Mouse (Mus musculus) heart, adult 11 months (tissue): Measurements from ENCODE around the gene Lyrm9.

Source experiments
- DNase-seq: peaks from one replicate; pipeline ENCODE4 v3.0.0; 2022

Lyrm9 gene

DNA sequence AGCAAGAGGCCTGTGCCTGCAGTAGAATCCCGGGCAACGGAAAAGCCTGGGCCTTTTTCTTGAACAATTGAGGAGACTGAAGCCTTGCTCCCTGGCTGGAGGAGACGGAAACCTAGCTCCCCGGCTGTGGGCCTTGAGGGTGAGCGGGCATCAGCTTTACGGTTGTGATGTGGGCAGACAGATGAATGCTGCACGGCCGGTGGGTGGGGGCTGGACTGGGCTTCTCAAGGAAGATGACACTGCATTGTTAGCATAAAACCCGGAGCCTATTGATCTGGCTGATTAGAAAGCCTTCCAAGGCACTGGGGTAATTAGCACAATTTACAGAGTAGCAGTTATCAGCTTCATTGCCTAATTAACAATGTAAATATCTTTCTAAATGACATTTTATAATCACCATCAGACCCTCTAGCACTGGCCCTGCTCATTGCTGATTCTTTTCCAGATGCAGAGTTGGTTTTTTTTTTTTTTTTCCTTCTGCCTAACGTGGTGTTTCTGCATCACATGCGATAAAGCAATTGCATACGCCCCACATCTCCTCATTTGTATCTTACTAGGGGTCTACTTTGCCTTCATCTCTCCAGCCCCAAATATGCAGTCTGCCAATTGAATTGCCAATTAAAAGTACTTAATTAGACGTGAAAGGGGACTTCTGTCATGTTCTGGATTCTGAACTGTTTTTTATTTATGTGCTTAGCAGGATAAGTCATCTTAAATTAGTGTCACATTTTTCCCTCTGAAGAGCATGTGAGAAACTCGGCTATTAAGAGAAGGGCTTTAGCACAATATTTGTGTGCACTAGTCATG lies 10.2 kb upstream of the Lyrm9 start:
- no peak for DNase-seq

DNA sequence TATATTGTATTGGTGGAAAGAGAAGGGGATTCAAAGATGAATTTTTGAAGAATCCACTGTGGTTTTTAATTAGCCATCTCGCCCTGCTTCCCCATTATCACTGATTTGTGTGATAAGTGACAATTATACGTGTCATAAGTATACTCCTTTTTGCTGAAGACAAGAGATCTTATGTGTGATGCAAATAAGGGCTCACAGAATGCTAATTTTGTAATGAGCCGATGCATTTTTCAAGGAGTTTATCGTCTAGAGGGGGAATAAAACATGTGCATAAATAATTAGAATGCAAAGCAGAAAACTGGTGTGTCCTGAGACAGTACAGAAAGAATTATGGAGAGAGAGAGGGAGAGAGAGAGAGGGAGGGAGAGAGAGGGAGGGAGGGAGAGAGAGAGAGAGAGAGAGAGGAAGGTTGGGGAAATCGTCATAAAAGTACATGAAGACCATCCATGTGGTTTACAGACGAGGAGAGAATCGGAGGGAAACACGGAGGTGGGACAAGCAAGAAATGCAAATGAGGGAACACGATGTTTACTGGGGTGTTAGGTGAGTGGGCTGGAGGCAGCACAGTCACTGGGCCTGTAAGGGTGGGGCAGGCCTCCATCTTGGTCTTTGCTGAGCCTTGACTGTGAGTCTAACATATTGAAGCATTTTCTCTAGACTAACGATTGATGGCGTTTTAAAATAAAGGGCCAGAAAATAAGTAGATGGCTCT lies 8.9 kb upstream of the Lyrm9 start:
- DNase-seq, result no peak

DNA sequence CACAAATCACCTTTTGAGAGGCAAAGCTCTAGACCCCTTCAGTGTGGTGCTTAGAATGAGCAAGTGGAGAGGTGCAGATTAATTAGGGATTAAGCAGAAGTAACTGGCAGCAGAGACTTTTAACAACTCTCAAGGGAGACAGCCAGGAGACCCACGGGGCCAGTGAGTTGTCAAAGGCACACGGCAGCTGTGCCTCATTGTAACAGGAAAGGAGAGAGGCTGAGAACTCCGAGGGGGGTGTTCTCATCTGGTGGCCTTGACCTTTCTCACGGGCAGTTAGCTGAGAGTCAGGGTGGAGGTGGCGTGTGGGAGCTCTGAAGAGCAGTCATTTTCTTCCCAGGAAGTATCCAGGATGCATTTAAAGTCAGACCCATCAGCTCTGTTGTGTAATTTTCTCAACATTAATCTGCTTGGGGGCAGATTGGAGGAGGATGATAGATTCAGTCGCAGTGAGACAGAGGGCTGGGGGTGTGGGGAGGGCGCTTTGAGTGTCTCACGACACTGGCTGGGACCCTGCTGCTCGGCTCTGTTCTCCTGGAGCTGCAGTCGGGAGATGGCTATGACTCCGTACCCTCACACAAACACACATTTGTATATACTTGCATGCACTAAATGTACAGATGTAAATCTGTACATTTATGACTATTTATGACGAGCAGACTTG lies 5.9 kb upstream of the Lyrm9 start:
- peak; percentile 80 for DNase-seq

DNA sequence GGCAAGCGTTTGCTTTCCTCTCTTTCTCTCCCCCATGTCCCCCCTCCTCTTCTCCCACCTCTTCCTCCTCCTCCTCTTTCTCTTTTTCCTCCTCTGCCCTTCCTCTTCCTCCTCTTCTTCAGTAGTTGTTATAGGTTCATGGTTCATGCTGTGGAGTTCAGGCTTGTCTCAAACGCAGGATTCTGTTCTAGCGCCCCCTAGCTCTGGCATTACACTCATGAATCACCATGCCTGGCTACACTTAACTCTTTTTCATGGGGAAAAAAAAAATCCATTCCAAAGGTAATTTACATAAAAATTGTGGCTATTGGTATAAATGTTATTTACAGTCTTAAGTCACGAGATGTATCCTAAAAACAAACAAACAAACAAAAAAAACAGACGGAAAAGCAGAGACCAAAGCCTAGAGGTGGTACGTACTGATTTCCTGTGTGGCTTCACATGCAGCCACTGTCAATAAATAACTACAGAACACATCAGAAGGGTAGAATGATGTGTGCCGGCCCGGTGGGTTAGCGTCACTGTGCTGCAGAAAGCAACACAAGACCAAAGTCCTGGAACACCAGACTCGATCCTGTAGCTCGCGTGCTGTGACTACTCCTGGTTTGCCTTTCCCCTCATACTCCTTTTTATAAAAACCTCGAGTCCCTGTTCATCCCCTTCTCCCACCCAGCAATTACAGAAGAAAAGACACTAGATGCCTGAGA lies 3.4 kb upstream of the Lyrm9 start:
- DNase-seq, result peak; percentile 83

DNA sequence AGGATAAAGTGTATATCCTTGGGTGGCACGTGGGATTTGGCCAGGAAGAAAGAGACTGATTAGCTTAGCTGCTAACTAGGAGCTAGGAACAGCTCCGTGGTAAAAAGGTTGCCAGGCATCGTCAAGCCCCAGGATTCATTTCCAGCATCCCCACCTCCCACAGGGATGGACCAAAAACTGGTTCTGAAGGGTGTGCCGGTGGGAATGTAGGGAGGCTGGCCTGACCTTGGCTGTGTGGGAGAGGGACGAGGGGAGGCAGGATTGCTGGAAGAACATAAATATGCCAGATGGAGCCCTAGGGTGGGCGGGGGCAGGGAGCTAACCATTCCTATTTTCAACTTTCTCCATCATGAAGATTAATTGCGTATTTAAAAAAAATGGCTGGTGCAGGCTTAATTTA lies 1.2 kb downstream of the Lyrm9 start:
- peak; percentile 89 for DNase-seq

DNA sequence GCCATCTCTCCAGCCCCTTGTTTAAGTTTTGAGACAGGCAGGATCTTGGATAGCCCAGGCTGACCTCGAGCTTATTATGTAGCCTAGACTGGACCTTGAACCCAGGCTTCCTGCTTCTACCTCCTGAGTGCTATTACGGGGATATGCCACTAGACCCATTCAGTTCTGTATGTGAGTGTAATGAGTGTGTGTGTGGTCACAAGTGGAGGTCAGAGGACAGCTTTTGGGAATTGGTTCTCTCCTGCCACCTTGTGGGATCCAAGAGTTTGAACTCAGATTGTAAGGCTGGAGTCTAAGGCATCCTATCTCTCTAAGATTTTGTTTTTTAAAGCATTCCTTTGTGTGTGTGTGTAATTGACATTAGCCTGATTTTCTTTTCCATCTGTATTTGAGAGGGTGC lies 2.0 kb downstream of the Lyrm9 start:
- no peak for DNase-seq

DNA sequence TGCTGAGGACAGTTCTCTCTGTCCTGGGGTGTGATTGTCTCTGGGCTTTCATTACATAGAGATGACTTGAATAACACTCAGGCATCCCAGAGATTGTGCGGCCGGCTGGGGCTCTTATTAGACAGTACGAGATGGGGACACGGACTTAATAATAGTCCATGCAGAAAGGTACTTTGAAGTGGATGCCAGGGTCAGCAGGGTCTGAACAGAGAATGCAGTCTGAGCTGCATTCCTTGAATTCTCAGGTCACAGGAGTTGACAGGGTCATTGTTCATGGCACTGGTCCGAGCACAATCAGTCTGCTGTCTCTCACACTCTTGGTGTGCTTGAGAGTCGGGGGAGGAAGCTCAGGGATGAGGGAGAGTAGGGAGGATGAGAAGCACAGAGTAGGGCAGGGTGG lies 3.0 kb downstream of the Lyrm9 start:
- no peak for DNase-seq

DNA sequence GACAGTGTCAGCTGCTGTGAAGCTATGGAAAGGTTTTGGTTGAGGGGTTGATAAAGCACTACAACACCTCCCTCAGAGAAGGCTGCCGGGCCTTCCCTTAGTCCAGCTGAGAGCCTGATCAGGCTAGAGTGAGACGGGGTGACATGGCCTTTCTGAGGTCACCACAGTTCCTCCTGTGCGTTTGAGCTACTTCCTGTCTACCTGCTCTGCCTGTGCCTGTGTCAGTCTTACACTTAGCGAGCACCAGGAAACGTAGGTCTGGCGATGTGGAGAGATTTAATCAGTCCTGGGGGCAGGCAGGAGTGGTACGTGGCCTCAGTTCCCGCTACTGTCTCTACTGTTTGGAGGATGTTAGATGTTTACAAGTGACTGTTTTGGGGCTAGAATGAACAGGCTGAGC lies 3.8 kb downstream of the Lyrm9 start:
- DNase-seq, result no peak

DNA sequence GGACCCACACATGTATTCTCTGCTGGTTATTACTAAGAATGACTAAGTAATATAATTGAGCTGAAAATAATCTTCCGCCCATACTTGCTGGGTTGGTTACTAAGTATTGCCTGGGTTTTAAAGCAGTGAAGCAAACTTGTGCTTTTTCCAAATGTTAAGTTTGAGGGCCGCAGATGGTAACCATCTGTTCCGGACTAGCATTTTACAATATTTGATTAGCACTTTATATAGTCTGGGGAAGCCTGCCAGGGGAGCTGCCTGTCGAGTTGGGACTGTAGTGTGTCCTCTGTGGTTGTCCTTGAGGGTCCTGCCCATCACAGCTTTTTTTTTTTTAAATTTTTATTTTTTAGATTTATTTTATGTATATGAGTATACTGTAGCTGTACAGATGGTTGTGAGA lies 5.3 kb downstream of the Lyrm9 start:
- DNase-seq, result no peak

DNA sequence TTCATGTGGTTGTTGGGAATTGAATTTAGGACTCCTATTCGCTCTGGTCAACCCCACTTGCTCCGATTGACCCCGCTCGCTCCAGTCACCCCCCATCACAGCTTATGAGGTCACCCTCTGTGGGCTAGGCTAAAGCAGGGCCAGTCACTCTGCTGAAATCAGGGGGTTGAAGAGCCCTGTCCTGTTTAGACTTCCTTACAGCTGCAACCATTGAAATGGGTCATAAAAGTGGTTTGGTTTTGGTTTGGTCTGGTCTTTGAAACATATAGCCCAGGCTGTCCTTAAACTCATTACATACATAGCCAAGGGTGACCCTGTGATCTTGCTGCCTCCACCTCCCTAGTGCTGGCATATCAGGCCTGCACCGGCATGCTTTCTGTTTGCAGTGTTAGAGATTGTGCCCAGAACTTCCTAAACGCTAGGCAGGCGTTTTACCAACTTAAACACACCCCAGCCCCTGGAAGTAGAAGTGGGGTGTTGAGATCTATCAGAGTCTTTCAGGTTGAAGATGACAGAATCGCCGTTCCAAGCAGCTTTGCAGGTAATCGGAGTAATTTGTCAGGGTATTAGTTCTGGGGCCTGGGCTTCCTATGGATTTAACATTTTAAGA lies 5.8 kb downstream of the Lyrm9 start:
- no peak for DNase-seq

DNA sequence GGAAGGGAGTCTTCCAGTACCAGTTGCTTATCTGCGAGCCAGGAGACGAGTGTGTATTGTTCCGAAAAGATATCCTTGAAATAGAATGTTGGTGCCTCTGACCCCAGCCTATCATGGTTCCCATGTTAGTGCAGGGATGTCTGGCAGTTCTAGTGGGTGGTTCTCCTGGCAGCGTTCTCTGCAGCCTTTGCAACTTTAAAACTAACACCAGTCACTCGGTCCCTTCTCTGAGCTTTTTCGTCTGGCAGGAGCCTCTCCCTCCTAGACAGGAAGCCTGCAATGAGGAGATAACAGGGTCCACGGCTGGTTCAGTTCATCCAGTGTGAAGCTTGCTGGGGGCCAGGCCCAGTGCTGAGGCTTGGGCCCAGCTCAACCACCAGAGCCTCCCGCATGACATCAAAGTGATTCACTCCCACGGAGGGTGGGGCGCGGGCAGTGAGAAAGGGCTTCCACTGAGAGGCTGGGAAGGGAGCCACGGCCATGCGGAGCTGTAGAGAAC lies 6.5 kb downstream of the Lyrm9 start:
- peak; percentile 99 for DNase-seq

DNA sequence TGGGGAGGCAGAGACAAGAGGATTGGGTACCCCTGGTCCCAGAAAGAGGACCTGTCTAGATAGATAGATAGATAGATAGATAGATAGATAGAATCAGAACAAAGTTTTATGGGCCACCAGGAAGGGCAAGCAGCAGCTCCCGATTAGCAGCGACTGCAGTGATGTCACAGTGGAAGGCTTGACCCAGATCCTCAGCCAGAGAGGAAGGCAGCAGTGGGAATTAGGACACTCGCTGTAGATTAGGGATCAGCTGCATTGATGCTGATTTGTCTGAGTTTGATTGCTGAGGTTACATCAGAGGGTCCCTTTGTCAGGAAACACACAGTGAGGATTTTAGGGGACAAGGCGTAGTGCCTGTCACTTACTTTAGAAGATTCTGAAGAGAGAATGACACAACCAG lies 10.1 kb downstream of the Lyrm9 start:
- no peak for DNase-seq

DNA sequence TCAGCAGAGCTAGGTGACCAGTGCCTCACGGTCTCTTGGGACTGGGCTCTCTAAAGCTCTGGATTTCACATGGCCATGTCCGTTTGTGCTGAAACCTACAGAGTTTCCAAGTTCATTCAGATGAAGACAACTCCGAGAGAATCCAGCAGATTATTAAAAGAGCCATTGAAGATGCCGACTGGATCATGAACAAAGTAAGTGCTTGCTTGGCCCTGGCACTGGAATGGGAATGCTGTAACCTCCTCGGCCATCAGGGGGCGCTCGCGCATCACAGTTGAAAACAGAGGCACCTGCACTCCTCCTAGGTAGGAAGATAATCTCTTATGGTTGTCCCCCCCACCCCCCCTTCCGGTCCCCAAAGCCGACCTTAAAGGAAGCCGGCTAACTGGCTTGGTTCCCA lies 11.6 kb downstream of the Lyrm9 start:
- DNase-seq, result no peak

DNA sequence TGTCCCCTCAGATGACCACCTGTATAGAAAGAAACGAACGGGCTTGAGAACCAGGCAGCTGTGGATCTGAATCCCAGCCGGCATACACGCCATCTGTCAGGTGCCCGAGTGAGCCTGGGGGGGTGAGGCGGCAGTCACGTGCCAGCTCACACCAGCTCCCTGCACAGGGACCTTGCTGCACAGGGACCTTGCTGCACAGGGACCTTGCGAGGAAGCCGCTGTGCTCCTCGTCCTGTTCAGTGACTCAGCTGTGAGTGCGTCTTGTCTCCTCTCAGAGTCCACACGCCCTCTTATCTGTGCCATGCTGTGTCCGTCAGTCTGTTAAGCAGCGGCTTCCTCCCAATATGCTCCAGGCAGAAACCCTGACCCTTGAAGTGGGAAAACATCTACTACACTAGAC lies 13.1 kb downstream of the Lyrm9 start:
- DNase-seq, result no peak

DNA sequence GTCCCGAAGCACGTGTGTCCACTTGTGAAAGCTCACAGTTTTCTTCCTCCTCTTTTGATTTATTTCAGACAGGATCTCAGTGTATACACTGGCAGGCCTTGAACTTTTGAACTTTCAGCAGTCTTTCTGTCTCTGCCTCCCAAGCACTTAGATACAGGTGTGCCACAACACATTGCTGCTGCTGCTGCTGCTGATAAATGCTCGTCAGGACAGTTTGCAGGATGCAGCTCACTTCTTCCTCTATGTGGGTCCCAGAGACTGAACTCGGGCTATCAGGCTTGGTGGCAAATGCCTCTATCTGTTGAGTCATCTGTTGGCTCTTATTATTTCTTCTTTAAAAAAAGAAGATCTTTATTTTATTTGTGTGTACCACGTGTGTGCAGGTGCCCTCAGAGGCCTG lies 13.8 kb downstream of the Lyrm9 start:
- no peak for DNase-seq

DNA sequence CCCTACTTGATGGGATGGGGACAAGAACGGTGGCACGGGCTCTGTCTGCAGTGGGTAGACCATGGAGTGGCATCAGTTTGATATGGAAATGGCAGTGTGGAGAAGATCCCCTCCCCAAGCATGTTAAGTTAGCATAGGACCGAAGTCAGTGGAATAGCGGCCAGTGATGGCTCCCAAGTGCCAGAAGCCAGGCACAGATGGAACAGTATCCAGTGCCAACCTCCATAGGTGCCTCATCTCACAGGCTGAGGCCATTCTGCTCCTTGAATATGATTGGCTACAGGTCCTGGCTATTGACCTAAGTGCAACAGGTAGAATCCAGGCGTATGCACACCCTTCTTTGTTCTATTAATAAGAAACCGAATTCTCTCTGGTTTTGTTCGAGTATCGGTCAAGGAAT lies 15.6 kb downstream of the Lyrm9 start:
- no peak for DNase-seq

DNA sequence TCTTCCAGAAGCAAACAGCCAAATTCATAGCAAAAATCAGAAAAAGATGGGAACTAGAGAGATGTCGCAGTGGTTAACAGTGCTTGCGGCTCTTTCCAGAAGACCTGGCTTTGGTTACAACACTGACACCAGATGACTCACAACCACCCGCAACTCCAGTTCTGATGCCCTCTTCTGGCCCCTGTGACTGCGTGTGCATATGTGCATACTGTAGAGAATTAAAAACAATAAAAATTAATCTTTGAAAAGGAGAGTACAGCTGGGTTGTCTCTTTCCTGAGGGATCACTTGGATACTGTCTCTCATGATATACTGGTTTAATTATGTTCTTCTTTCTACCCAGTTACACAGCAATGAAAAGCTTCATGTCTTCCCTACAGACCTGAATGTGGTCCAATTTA lies 20.2 kb downstream of the Lyrm9 start:
- no peak for DNase-seq

DNA sequence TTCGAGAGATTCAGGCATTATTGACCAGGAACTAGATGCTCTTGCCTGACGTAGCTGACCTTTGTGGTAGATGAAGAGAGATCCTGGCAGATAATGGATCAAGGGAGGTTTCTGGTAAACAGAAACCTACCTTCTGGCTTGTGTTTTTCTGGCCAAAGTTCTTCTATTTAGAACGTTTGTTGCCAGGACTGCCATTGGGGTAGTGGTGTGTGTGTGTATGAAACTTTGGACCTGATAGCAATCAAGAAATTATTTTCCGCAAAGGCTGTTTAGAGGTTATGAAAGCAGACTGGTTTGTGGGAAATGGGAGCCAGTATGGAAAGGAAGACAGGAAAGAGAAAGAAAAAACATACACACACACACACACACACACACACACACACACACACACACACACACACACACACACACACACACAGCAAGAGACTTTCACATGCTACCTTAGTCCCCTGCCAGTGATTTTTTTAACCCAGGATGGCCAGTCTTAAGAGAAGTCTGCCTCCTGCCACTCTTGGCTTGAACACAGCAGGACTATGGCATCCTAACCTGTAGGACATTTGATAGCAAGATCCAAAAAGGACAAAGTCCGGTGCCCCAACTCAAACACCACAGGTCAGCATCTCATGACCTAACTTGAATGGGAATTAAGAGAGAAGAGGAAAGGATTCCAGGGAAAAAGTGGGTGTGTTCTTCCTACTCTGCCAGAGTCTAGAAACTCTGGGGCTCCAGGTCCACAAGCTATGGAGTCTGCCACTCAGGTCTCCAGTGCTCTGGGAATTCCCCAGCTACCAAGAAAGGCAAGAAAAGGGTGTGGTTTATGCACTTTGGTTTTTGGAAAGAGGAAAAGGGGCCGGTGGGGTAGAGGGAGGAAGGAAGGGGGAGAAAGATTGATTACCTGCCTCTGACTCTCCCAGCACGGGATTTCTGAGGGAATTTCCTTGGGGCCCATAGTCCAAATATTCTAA lies 21.8 kb downstream of the Lyrm9 start:
- no peak for DNase-seq

DNA sequence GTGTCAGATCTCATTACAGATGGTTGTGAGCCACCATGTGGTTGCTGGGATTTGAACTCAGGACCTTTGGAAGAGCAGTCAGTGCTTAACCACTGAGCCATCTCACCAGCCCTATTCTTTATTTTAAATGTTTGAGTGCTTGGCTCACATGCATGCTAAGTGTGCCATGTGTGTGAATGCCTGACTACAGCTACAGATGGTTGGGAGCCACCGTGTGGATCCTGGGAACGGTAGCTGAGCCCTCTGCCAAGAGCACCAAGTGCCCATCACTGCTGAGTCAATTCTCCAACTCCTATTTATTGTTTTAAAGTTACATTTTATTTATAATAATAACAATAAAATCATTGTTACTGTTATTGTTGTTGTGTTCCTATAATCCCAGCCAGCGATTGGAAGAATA lies 23.5 kb downstream of the Lyrm9 start:
- no peak for DNase-seq

DNA sequence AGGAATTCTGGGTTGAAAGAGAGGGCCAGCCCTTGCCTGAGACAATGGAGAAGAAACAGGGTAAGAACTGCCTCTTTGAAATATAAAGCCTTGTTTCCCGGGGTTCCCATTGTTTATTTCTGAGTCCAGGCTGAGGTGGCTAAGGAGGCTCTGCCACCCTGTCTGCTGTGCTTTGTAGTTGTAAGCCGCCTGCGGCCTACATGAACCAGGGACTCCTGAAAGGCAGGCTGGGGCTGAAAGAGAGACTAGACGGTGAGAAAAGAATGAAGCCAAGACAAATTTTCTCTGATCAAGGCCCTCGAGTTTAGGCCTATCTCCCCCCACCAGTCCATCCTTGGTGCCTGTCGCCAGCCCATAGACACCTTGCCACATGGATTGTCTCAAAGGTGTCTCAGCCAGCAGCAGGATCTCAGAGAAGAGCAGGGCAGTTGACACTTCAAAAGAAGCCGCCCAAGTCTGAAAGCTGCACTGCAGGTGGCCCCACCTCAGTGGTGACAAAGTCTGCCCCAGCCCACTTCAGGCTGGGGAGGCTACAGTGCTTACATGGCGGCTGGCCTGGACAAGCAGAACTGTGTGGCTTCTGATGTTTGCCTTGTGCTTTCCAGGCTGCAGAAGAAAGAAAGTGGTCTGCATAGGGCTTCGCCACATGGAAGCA lies 25.0 kb downstream of the Lyrm9 start:
- DNase-seq, result no peak

DNA sequence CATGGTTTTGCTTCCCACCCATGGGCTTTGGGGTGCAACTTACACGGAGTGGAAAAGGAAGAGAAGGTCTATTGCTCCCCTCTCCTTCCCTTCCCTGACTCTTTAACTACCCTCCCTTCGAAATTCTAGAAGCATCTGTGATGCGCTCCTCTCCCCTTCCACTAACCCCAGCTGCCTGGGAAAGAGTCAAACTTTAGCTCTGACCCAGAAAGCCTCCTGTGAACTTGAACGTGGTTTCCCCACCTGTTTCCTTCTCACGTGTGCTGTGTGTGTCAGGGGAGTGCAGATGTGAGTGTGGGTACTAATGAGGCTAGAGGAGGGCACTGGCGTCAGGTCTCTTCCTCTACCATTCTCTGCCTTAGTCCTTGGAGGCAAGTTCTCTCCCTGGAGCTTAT lies 25.5 kb downstream of the Lyrm9 start:
- no peak for DNase-seq
